Mouse (Mus musculus) hindbrain, embryonic 15.5 days (tissue): ENCODE results near the gene Gpr55. TPM values are rescaled to one million over a fixed set of nuclear protein-coding genes. Genes with fewer than 3 reads are reported as not detected.
"Not testable (repeated sequence)": the region's sequence is repeated elsewhere in the genome, so short reads cannot be mapped to it uniquely, and the experiment has no call there.

ENCODE experiments used
- ATAC-seq: fragments of 200-750 bp; cut with Nextera tagmentation; 2 replicates; pipeline ENCODE4 v1.8.0; 2017; ENCODE audit warnings: low read depth, moderate number of reproducible peaks, moderate TSS enrichment; ENCODE audit not compliant: low FRiP score
- H3K27ac ChIP-seq: fragments of 300-500 bp; sonication (generic); replicated peaks from 2 replicates; pipeline ENCODE4 v1.5.1; 2015; ENCODE audit warnings: mild to moderate bottlenecking, inconsistent platforms
- H3K27me3 ChIP-seq: fragments of 300-500 bp; sonication (generic); 2 replicates; pipeline ENCODE4 v1.6.1; 2015; ENCODE audit warnings: control low read depth, inconsistent platforms
- H3K36me3 ChIP-seq: fragments of 300-500 bp; sonication (generic); 2 replicates; pipeline ENCODE4 v1.6.1; 2015; ENCODE audit warnings: control low read depth, inconsistent platforms
- H3K4me1 ChIP-seq: fragments of 300-500 bp; sonication (generic); replicated peaks from 2 replicates; pipeline ENCODE4 v1.6.1; 2015; ENCODE audit warnings: control low read depth, inconsistent platforms
- H3K4me2 ChIP-seq: fragments of 300-500 bp; sonication (generic); 2 replicates; pipeline ENCODE4 v1.6.1; 2015; ENCODE audit warnings: moderate library complexity, mild to moderate bottlenecking, inconsistent platforms
- H3K4me3 ChIP-seq: fragments of 300-500 bp; sonication (generic); 2 replicates; pipeline ENCODE4 v1.5.1; 2015; ENCODE audit warnings: mild to moderate bottlenecking, inconsistent platforms
- H3K9ac ChIP-seq: fragments of 300-500 bp; sonication (generic); 2 replicates; pipeline ENCODE4 v1.6.1; 2015; ENCODE audit warnings: inconsistent platforms
- H3K9me3 ChIP-seq: fragments of 300-500 bp; sonication (generic); 2 replicates; pipeline ENCODE4 v1.6.1; 2016; ENCODE audit warnings: control low read depth, inconsistent platforms
- WGBS: fragments of 180-500 bp; shearing (Covaris S2); methylation state at CpG from one replicate; pipeline ENCODE4 v1.1.7; 2015; 5-methylcytosine and 5-hydroxymethylcytosine counted together
- polyA plus RNA-seq: library from polyadenylated mRNA; unstranded; fragments of >200 nt; fragmentation: Nextera tagmentation; extraction: Ambion mirVana; gene quantifications from 2 replicates; pipeline ENCODE4 v1.2.1, GENCODE M21; 2015

Gene Gpr55
- polyA plus RNA-seq: 0.17 and 0.25 TPM in 2 replicates

GRCm38 (mm10) chr1:85960873-85961272, at the start of gene Gpr55:
Gene Gpr55, minus strand, starts transcription at chr1:85961007.
- Histone ChIP-seq H3K4me2 (no peak within 1 kb of the TSS), H3K27ac (no peak within 1 kb of the TSS), H3K9ac (no peak within 1 kb of the TSS), H3K4me1 (0 out of 2 replicates have a peak, but pooled peaks cover 4% of the 10 kb centered on the region), H3K9me3 (no peaks in the 10 kb centered on the region), H3K36me3 (no peaks in the 10 kb centered on the region), H3K27me3 (no peaks in the 10 kb centered on the region), H3K4me3 (no peak within 1 kb of the TSS)
- ATAC-seq: no peak
- WGBS: 86% methylated on average over 5 of the region's 5 CpGs

GRCm38 (mm10) chr1:86007778-86008177, 47.0 kb upstream of the Gpr55 start:
- Histone ChIP-seq H3K27me3 (no peaks in the 10 kb centered on the region), H3K4me1 (0 out of 2 replicates have a peak, but pooled peaks cover 4% of the 10 kb centered on the region), H3K4me2 (no peak overlapping the region), H3K27ac (no peak overlapping the region), H3K36me3 (no peaks in the 10 kb centered on the region), H3K9me3 (no peaks in the 10 kb centered on the region), H3K9ac (no peak overlapping the region), H3K4me3 (no peak overlapping the region)
- peak; percentile 87 for ATAC-seq
- WGBS: 3% methylated on average over 7 of the region's 7 CpGs

GRCm38 (mm10) chr1:86006040-86006439, 45.2 kb upstream of the Gpr55 start:
- H3K27ac ChIP-seq: no peak overlapping the region
- 91% methylated on average over 6 of the region's 6 CpGs for WGBS
- H3K4me1 ChIP-seq: 0 out of 2 replicates have a peak, but pooled peaks cover 4% of the 10 kb centered on the region
- H3K27me3 ChIP-seq: no peaks in the 10 kb centered on the region
- no peaks in the 10 kb centered on the region for H3K9me3 ChIP-seq
- no peaks in the 10 kb centered on the region for H3K36me3 ChIP-seq
- no peak overlapping the region for H3K9ac ChIP-seq
- no peak overlapping the region for H3K4me3 ChIP-seq
- no peak for ATAC-seq
- H3K4me2 ChIP-seq: no peak overlapping the region

- H3K4me2 ChIP-seq: no peak overlapping the region
- H3K4me1 ChIP-seq: 0 out of 2 replicates have a peak, but pooled peaks cover 4% of the 10 kb centered on the region
- H3K27ac ChIP-seq: no peak overlapping the region
- no peaks in the 10 kb centered on the region for H3K27me3 ChIP-seq
- H3K9me3 ChIP-seq: no peaks in the 10 kb centered on the region
- no peak overlapping the region for H3K9ac ChIP-seq
- H3K36me3 ChIP-seq: no peaks in the 10 kb centered on the region
- ATAC-seq: no peak
- 95% methylated on average over 10 of the region's 10 CpGs for WGBS
- H3K4me3 ChIP-seq: no peak overlapping the region
Measured at GRCm38 (mm10) chr1:86005540-86005939, 44.7 kb upstream of the Gpr55 start.

GRCm38 (mm10) chr1:85999853-86000570, 39.2 kb upstream of the Gpr55 start:
- Histone ChIP-seq H3K27me3 (no peaks in the 10 kb centered on the region), H3K4me2 (no peak overlapping the region), H3K9me3 (no peaks in the 10 kb centered on the region), H3K9ac (no peak overlapping the region), H3K4me3 (no peak overlapping the region), H3K27ac (no peak overlapping the region), H3K36me3 (no peaks in the 10 kb centered on the region), H3K4me1 (no peaks in the 10 kb centered on the region)
- 86% methylated on average over 17 of the region's 18 CpGs for WGBS
- no peak for ATAC-seq

- Histone ChIP-seq H3K27me3 (no peaks in the 10 kb centered on the region), H3K9ac (no peak overlapping the region), H3K27ac (no peak overlapping the region), H3K9me3 (no peaks in the 10 kb centered on the region), H3K4me2 (no peak overlapping the region), H3K4me3 (no peak overlapping the region), H3K36me3 (no peaks in the 10 kb centered on the region), H3K4me1 (no peaks in the 10 kb centered on the region)
- no peak for ATAC-seq
- 90% methylated on average over 4 of the region's 4 CpGs for WGBS
Measured at GRCm38 (mm10) chr1:85998012-85998411, 37.2 kb upstream of the Gpr55 start.

- H3K4me2 ChIP-seq: no peak overlapping the region
- no peak overlapping the region for H3K9ac ChIP-seq
- H3K36me3 ChIP-seq: no peaks in the 10 kb centered on the region
- no peaks in the 10 kb centered on the region for H3K9me3 ChIP-seq
- H3K27me3 ChIP-seq: no peaks in the 10 kb centered on the region
- no peak for ATAC-seq
- H3K4me1 ChIP-seq: no peaks in the 10 kb centered on the region
- no peak overlapping the region for H3K27ac ChIP-seq
- 100% methylated on average over 1 of the region's 1 CpGs for WGBS
- no peak overlapping the region for H3K4me3 ChIP-seq
Measured at GRCm38 (mm10) chr1:85997221-85997620, 36.4 kb upstream of the Gpr55 start.

- no peak overlapping the region for H3K9ac ChIP-seq
- H3K9me3 ChIP-seq: no peaks in the 10 kb centered on the region
- no peak overlapping the region for H3K4me3 ChIP-seq
- no peak for ATAC-seq
- H3K4me1 ChIP-seq: no peaks in the 10 kb centered on the region
- H3K27ac ChIP-seq: no peak overlapping the region
- H3K27me3 ChIP-seq: no peaks in the 10 kb centered on the region
- H3K36me3 ChIP-seq: no peaks in the 10 kb centered on the region
- 63% methylated on average over 4 of the region's 4 CpGs for WGBS
- H3K4me2 ChIP-seq: no peak overlapping the region
Measured at GRCm38 (mm10) chr1:85993541-85993940, 32.7 kb upstream of the Gpr55 start.

- WGBS: 86% methylated on average over 9 of the region's 9 CpGs
Measured at GRCm38 (mm10) chr1:85992175-85992574, 31.4 kb upstream of the Gpr55 start.

GRCm38 (mm10) chr1:85988882-85989281, 28.1 kb upstream of the Gpr55 start:
- H3K9me3 ChIP-seq, H3K4me3 ChIP-seq, H3K9ac ChIP-seq, H3K36me3 ChIP-seq, H3K4me2 ChIP-seq, H3K4me1 ChIP-seq, H3K27me3 ChIP-seq, H3K27ac ChIP-seq, ATAC-seq: not testable (repeated sequence)
- WGBS: 89% methylated on average over 4 of the region's 4 CpGs

More at GRCm38 (mm10) chr1:85992175-85992574, 31.4 kb upstream of the Gpr55 start:
- Histone ChIP-seq H3K9ac (no peak overlapping the region), H3K27me3 (no peaks in the 10 kb centered on the region), H3K36me3 (no peaks in the 10 kb centered on the region), H3K9me3 (no peaks in the 10 kb centered on the region), H3K4me1 (no peaks in the 10 kb centered on the region), H3K4me2 (no peak overlapping the region), H3K4me3 (no peak overlapping the region), H3K27ac (no peak overlapping the region)
- no peak for ATAC-seq

GRCm38 (mm10) chr1:85988351-85988750, 27.5 kb upstream of the Gpr55 start:
- WGBS: 84% methylated on average over 4 of the region's 4 CpGs
- H3K9ac ChIP-seq: no peak overlapping the region
- ATAC-seq: no peak
- H3K27me3 ChIP-seq: no peaks in the 10 kb centered on the region
- H3K27ac ChIP-seq: no peak overlapping the region
- H3K4me2 ChIP-seq: no peak overlapping the region
- no peaks in the 10 kb centered on the region for H3K9me3 ChIP-seq
- H3K4me1 ChIP-seq: no peaks in the 10 kb centered on the region
- H3K4me3 ChIP-seq: no peak overlapping the region
- H3K36me3 ChIP-seq: no peaks in the 10 kb centered on the region

- no peak overlapping the region for H3K4me2 ChIP-seq
- H3K4me1 ChIP-seq: peaks cover 8% of the 10 kb centered on the region; the same call in 1 of the 2 replicates
- WGBS: 91% methylated on average over 3 of the region's 3 CpGs
- H3K27ac ChIP-seq: no peak overlapping the region
- H3K9me3 ChIP-seq: no peaks in the 10 kb centered on the region
- ATAC-seq: no peak
- H3K36me3 ChIP-seq: no peaks in the 10 kb centered on the region
- no peaks in the 10 kb centered on the region for H3K27me3 ChIP-seq
- H3K9ac ChIP-seq: no peak overlapping the region
- H3K4me3 ChIP-seq: no peak overlapping the region
Measured at GRCm38 (mm10) chr1:85985784-85986183, 25.0 kb upstream of the Gpr55 start.
